Mouse (Mus musculus): Measurements from ENCODE around the gene Myl4. TPM values are rescaled to one million over a fixed set of nuclear protein-coding genes. Genes with fewer than 3 reads are reported as not detected.
A peak's percentile ranks its signal among the peaks of the same experiment; 100 is the strongest.
"Not testable (repeated sequence)": the region's sequence is repeated elsewhere in the genome, so short reads cannot be mapped to it uniquely, and the experiment has no call there.

Myl4 gene
- total RNA-seq (2021): 1 to 10 TPM; 3.1 to 3.6 TPM

- peak; percentile 98 for DNase-seq
- intact Hi-C loops (cut with DNase I): no loop called here
Measured at GRCm38 (mm10) chr11:104550406-104550974, at the start of gene Myl4, which contains the start of gene Cdc27. Myl4 (plus strand) TSS chr11:104550663. Cdc27 (minus strand) TSS chr11:104550620.

- intact Hi-C loops (cut with DNase I): no loop called here
Measured at GRCm38 (mm10) chr11:104508455-104508854, 42.0 kb upstream of the Myl4 start.

GRCm38 (mm10) chr11:104510606-104511005 is 39.9 kb upstream of the Myl4 start:
- no peak for DNase-seq
- intact Hi-C loops (cut with DNase I): no loop called here

More at GRCm38 (mm10) chr11:104508455-104508854, 42.0 kb upstream of the Myl4 start:
- DNase-seq: no peak

- intact Hi-C loops (cut with DNase I): no loop called here
- DNase-seq: no peak
Measured at GRCm38 (mm10) chr11:104512436-104512835, 38.0 kb upstream of the Myl4 start.

GRCm38 (mm10) chr11:104525935-104526334 is 24.5 kb upstream of the Myl4 start:
- no peak for DNase-seq
- intact Hi-C loops (cut with DNase I): loop anchor here (10.0 kb wide), 1 partner anchor 609 kb away; no protein-coding TSS in a partner anchor

- DNase-seq: no peak
- intact Hi-C loops (cut with DNase I): no loop called here
Measured at GRCm38 (mm10) chr11:104536843-104537242, 13.6 kb upstream of the Myl4 start.

- DNase-seq: no peak
- intact Hi-C loops (cut with DNase I): no loop called here
Measured at GRCm38 (mm10) chr11:104537945-104538555, 12.4 kb upstream of the Myl4 start.

GRCm38 (mm10) chr11:104539811-104540210 is 10.7 kb upstream of the Myl4 start:
- no peak for DNase-seq
- intact Hi-C loops (cut with DNase I): no loop called here

- DNase-seq; intact Hi-C loops (cut with DNase I): not testable (repeated sequence)
Measured at GRCm38 (mm10) chr11:104543337-104543736, 7.1 kb upstream of the Myl4 start.

GRCm38 (mm10) chr11:104544507-104544906 is 6.0 kb upstream of the Myl4 start:
- intact Hi-C loops (cut with DNase I): no loop called here
- no peak for DNase-seq

- DNase-seq: no peak
- intact Hi-C loops (cut with DNase I): no loop called here
Measured at GRCm38 (mm10) chr11:104547502-104547901, 3.0 kb upstream of the Myl4 start.

- peak; percentile 80 for DNase-seq
- intact Hi-C loops (cut with DNase I): no loop called here
Measured at GRCm38 (mm10) chr11:104549438-104550405, 741 bp upstream of the Myl4 start.

GRCm38 (mm10) chr11:104558065-104558464 is 7.6 kb downstream of the Myl4 start:
- intact Hi-C loops (cut with DNase I): no loop called here
- no peak for DNase-seq

- no peak for DNase-seq
- intact Hi-C loops (cut with DNase I): no loop called here
Measured at GRCm38 (mm10) chr11:104558651-104559403, 8.4 kb downstream of the Myl4 start.

GRCm38 (mm10) chr11:104560971-104561370 is 10.5 kb downstream of the Myl4 start:
- DNase-seq: no peak
- intact Hi-C loops (cut with DNase I): no loop called here

GRCm38 (mm10) chr11:104563496-104563895 is 13.0 kb downstream of the Myl4 start:
- intact Hi-C loops (cut with DNase I): no loop called here
- no peak for DNase-seq

- no peak for DNase-seq
- intact Hi-C loops (cut with DNase I): no loop called here
Measured at GRCm38 (mm10) chr11:104565172-104565571, 14.7 kb downstream of the Myl4 start.

GRCm38 (mm10) chr11:104566097-104566496 is 15.6 kb downstream of the Myl4 start:
- no peak for DNase-seq
- intact Hi-C loops (cut with DNase I): no loop called here

- no peak for DNase-seq
- intact Hi-C loops (cut with DNase I): no loop called here
Measured at GRCm38 (mm10) chr11:104566796-104567195, 16.3 kb downstream of the Myl4 start.

- intact Hi-C loops (cut with DNase I): no loop called here
Measured at GRCm38 (mm10) chr11:104567736-104568135, 17.3 kb downstream of the Myl4 start.

GRCm38 (mm10) chr11:104568326-104568725 is 17.9 kb downstream of the Myl4 start:
- DNase-seq: no peak
- intact Hi-C loops (cut with DNase I): no loop called here

More at GRCm38 (mm10) chr11:104567736-104568135, 17.3 kb downstream of the Myl4 start:
- DNase-seq: no peak

All from left cerebral cortex, postnatal 4 days (tissue).